In the genomic region with DNA sequence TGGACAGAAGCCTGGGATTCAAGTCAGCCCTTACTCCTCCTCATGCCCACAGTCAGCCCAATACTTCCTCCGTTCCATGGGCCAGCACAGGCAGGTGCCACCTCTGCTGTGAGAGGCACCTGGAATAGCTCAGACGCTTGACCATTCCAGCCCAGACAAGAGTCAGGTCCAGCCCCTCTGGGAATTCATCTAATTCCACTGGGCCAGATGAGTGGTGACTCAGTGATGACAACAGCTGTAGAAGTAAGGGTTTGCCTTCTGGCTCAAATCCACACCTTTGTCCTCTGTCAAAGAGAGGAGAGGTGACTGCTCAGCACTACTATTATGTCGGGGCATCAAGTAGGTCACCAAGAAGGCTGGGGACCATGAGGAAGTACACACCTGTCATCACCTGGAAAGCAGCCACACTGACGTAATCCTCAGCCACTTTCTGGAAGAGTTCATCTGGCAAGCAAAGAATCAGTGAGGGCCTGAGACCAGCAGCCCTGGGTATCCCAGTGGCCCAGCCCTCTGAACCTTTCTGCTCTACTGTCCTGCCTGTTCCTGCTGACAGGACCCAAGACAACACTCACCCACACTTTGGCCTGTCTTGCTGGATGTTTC, we compare ENCODE assay signal across 8 mouse cellular contexts. TPM values are rescaled to one million over a fixed set of nuclear protein-coding genes. Genes with fewer than 3 reads are reported as not detected.
DNase-seq lines count a peak whose midpoint lies in the region; ATAC-seq and TF ChIP-seq lines count a peak whose summit lies in the region.

Gene Prelid1 (plus strand): TSS at position 570 of the 603 bp plus-strand sequence.

- in situ Hi-C loops in ES-E14 (cut with MboI; ENCODE audit: low sequenced_read_pairs in 2 of 2, unreplicated experiment in 2 of 2) = no loop called here

- H3K9me3 ChIP-seq in ES-E14 (ENCODE audit: control insufficient read depth, insufficient read depth, low read depth, low read length) = no peaks in the 10 kb centered on the region
- no peaks in the 10 kb centered on the region for H3K9me3 ChIP-seq in embryonic facial prominence, embryonic 15.5 days (replicated peaks)
- H3K9me3 ChIP-seq in heart, embryonic 14.5 days (ENCODE audit: control insufficient read depth, low read length) = no peaks in the 10 kb centered on the region
- no peaks in the 10 kb centered on the region for H3K9me3 ChIP-seq in midbrain, postnatal 0 days (ENCODE audit: low read length)

- H3K4me3 ChIP-seq in ES-E14 (ENCODE audit: insufficient read depth in 1 of 2, low read depth in 1 of 2, low read length in 2 of 2, poor library complexity in 1 of 2, severe bottlenecking in 1 of 2) = peak within 1 kb of the TSS; percentile 92 to 97
- H3K4me3 ChIP-seq in embryonic facial prominence, embryonic 15.5 days (replicated peaks) = peak within 1 kb of the TSS; percentile 98
- peak within 1 kb of the TSS; percentile 84 to 91 for H3K4me3 ChIP-seq in heart, embryonic 14.5 days (ENCODE audit: control insufficient read depth in 1 of 2, insufficient read depth in 1 of 2, low read depth in 1 of 2, low read length in 2 of 2)
- peak within 1 kb of the TSS; percentile 99 for H3K4me3 ChIP-seq in midbrain, postnatal 0 days (ENCODE audit: low read depth, low read length)

- peaks cover 3 to 13% of the 10 kb centered on the region in 2 experiments; a peak in 2 of 4 replicates for H3K4me1 ChIP-seq in ES-E14 (ENCODE audit: control insufficient read depth in 2 of 2, insufficient read depth in 2 of 2, low read length in 2 of 2, poor library complexity in 1 of 2)
- peaks cover 36% of the 10 kb centered on the region for H3K4me1 ChIP-seq in embryonic facial prominence, embryonic 15.5 days
- H3K4me1 ChIP-seq in heart, embryonic 14.5 days (ENCODE audit: control insufficient read depth in 2 of 2, insufficient read depth in 2 of 2, low read length in 2 of 2) = peaks cover 12 to 31% of the 10 kb centered on the region in 2 experiments
- H3K4me1 ChIP-seq in midbrain, postnatal 0 days (ENCODE audit: insufficient read depth, low read length) = peaks cover 11% of the 10 kb centered on the region

- H3K27me3 ChIP-seq in embryonic facial prominence, embryonic 15.5 days = no peaks in the 10 kb centered on the region
- H3K27me3 ChIP-seq in heart, embryonic 14.5 days (ENCODE audit: control insufficient read depth, insufficient read depth, low read length) = no peaks in the 10 kb centered on the region
- no peaks in the 10 kb centered on the region for H3K27me3 ChIP-seq in midbrain, postnatal 0 days (ENCODE audit: insufficient read depth, low read length)

- peak within 1 kb of the TSS; percentile 68 for H3K4me2 ChIP-seq in embryonic facial prominence, embryonic 15.5 days (replicated peaks)
- H3K4me2 ChIP-seq in heart, embryonic 14.5 days (ENCODE audit: low read length) = peak within 1 kb of the TSS; percentile 95
- H3K4me2 ChIP-seq in midbrain, postnatal 0 days (ENCODE audit: low read depth, low read length, poor library complexity, severe bottlenecking) = peak within 1 kb of the TSS; percentile 86

- WGBS in embryonic facial prominence, embryonic 15.5 days = 76% methylated on average over 4 of the region's 4 CpGs
- 42% methylated on average over 4 of the region's 4 CpGs for WGBS in heart, embryonic 14.5 days
- 84% methylated on average over 4 of the region's 4 CpGs for WGBS in midbrain, postnatal 0 days

- no peak for TF ChIP-seq CTCF in midbrain, postnatal 0 days (IDR thresholded peaks at IDR 0.05)

- H3K9ac ChIP-seq in ES-E14 (ENCODE audit: insufficient read depth, low read depth, low read length, poor library complexity, severe bottlenecking) = peak within 1 kb of the TSS; percentile 86
- H3K9ac ChIP-seq in embryonic facial prominence, embryonic 15.5 days = peak within 1 kb of the TSS; percentile 99
- peak within 1 kb of the TSS; percentile 95 for H3K9ac ChIP-seq in heart, embryonic 14.5 days (ENCODE audit: low read length)
- H3K9ac ChIP-seq in midbrain, postnatal 0 days (replicated peaks; ENCODE audit: low read length, poor library complexity, severe bottlenecking) = peak within 1 kb of the TSS; percentile 91

- ATAC-seq in embryonic facial prominence, embryonic 15.5 days (ENCODE audit: insufficient number of reproducible peaks, low FRiP score, low TSS enrichment, low read depth) = no peak
- ATAC-seq in heart, embryonic 14.5 days (ENCODE audit: insufficient number of reproducible peaks, insufficient read depth, low FRiP score, low read depth) = no peak
- ATAC-seq in midbrain, postnatal 0 days (ENCODE audit: low FRiP score) = no peak

- peak; percentile 56 for DNase-seq in cerebellum, adult 11-12 months
- no peak for DNase-seq in cerebellum, adult 11 months
- no peak for DNase-seq in ES-E14 (ENCODE audit: low read depth, low spot score)
- DNase-seq in left cerebral cortex, postnatal 25 days (ENCODE audit: low spot score in 2 of 2) = no peak
- no peak for DNase-seq in midbrain, postnatal 0 days (ENCODE audit: low spot score)
- DNase-seq in right cerebral cortex, adult 18-20 months = no peak

- peaks cover 35% of the 10 kb centered on the region for H3K36me3 ChIP-seq in ES-E14 (ENCODE audit: control insufficient read depth, insufficient read depth, low read length, poor library complexity, severe bottlenecking)
- peaks cover 69% of the 10 kb centered on the region for H3K36me3 ChIP-seq in embryonic facial prominence, embryonic 15.5 days
- H3K36me3 ChIP-seq in heart, embryonic 14.5 days (ENCODE audit: control insufficient read depth, insufficient read depth, low read length) = peaks cover 75% of the 10 kb centered on the region
- peaks cover 13% of the 10 kb centered on the region for H3K36me3 ChIP-seq in midbrain, postnatal 0 days (ENCODE audit: insufficient read depth, low read length)

- H3K27ac ChIP-seq in ES-E14 (ENCODE audit: insufficient read depth, low read depth, low read length, poor library complexity, severe bottlenecking) = no peak within 1 kb of the TSS
- H3K27ac ChIP-seq in embryonic facial prominence, embryonic 15.5 days (replicated peaks) = peak within 1 kb of the TSS; percentile 88
- H3K27ac ChIP-seq in heart, embryonic 14.5 days (replicated peaks in 1 of 2; ENCODE audit: control insufficient read depth in 1 of 2, insufficient read depth in 1 of 2, low read depth in 2 of 2, low read length in 2 of 2) = peak within 1 kb of the TSS in 1 of 2 experiments; percentile 83; a peak in 3 of 4 replicates
- peak within 1 kb of the TSS; percentile 76; the same call in 1 of the 2 replicates for H3K27ac ChIP-seq in midbrain, postnatal 0 days (ENCODE audit: low read depth, low read length)

- intact Hi-C loops in left cerebral cortex, postnatal 25 days (cut with DNase I) = loop anchor here (5.0 kb wide), 1 partner anchor 633 kb away; no protein-coding TSS in a partner anchor

TF ChIP-seq in ES-E14, 5 proteins besides CTCF, POLR2A, EP300 and RAD21:
- TF ChIP-seq MAFK (IDR thresholded peaks at IDR 0.05; ENCODE audit: insufficient read depth, low read depth, low read length) (no peak), HCFC1 (IDR thresholded peaks at IDR 0.05; ENCODE audit: borderline replicate concordance, insufficient read depth, low read length) (no peak), ZC3H11A (IDR thresholded peaks at IDR 0.05; ENCODE audit: borderline replicate concordance, low read depth, low read length) (no peak), CHD2 (IDR thresholded peaks at IDR 0.05; ENCODE audit: low read depth, low read length) (no peak), ZNF384 (IDR thresholded peaks at IDR 0.05; ENCODE audit: low read depth, low read length) (no peak)

RNA-seq across cellular contexts. Expression of gene Prelid1, which starts in this region (rescaled TPM):
- 198 and 217 TPM in 2 replicates for total RNA-seq in ES-E14 (2012; rRNA removed)
- 415 and 433 TPM in 2 replicates for polyA plus RNA-seq in embryonic facial prominence, embryonic 15.5 days (2015; fragmentation: Nextera tagmentation; extraction: Ambion mirVana)
- 369 and 389 TPM in 2 replicates for polyA plus RNA-seq in heart, embryonic 14.5 days (2014; fragmentation: Nextera tagmentation; extraction: Ambion mirVana)
- total RNA-seq in left cerebral cortex, postnatal 25 days (2021) = 100 to 1,000 TPM; 170 to 176 TPM
- 208 and 210 TPM in 2 replicates for total RNA-seq in midbrain, postnatal 0 days (2014; rRNA removed)
- polyA plus RNA-seq in midbrain, postnatal 0 days (2015; fragmentation: Nextera tagmentation; extraction: Ambion mirVana) = 318 and 326 TPM in 2 replicates
